Mouse (Mus musculus) stomach, postnatal 0 days (tissue): ENCODE measurements around the gene Slc27a5.

Source experiments
- CTCF ChIP-seq: IDR thresholded peaks from 2 replicates; pipeline ENCODE4 v1.5.1; 2016; ENCODE audit warnings: antibody characterized with exemption, low read depth, mild to moderate bottlenecking, moderate library complexity
- EP300 ChIP-seq: optimal IDR thresholded peaks from 2 replicates; pipeline ENCODE3; 2016; ENCODE audit warnings: antibody characterized with exemption

- TF ChIP-seq CTCF (no peak), EP300 (no peak)
Measured at GRCm38 (mm10) chr7:13039181-13039580, 41.2 kb upstream of the Slc27a5 start.
